In the genomic region with DNA sequence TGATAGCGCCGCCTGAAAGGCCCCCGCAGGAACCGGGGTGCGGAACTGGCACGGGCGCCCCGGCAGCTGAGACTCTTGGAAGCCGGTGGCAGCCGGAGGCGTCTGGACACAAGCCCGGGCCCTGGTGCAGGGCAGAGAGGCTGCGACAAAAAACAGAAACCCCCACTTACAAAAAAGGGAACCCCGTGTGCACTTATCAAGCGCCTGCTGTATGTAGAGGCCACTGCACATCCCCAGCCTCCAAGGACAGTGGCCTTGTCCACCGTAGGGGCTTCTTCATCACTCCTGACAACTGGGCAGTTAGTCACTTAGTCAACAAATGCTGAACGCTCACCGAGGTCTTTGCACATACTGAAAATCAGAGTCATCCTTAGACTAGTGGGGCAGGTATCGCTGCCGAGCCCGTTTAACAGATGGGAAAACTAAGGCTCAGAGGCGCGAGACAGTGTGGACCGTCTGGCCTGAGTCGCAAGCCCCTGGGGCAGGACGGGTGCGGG, we compare ENCODE assay signal across 9 mouse cellular contexts. TPM values are rescaled to one million over a fixed set of nuclear protein-coding genes. Genes with fewer than 3 reads are reported as not detected.
DNase-seq lines count a peak whose midpoint lies in the region; ATAC-seq lines count a peak whose summit lies in the region.
"Had no signal": no experiment of that assay in that cellular context is flagged by ENCODE, and none has a peak within 500 bp of the region (broad histone marks: within the 10 kb centered on the region; RNA-seq: fewer than 3 reads in every experiment).

No protein-coding gene starts in this region.

- no peak for ATAC-seq in lung, embryonic 15.5 days (ENCODE audit: borderline replicate concordance, extremely low read depth, low FRiP score, low TSS enrichment)
- no peak for ATAC-seq in hindbrain, embryonic 13.5 days (ENCODE audit: low FRiP score)
- ATAC-seq in midbrain, embryonic 13.5 days, result no peak

- H3K4me2 ChIP-seq in lung, embryonic 15.5 days, result peak overlapping the region; percentile 48; the same call in 1 of the 2 replicates
- peak overlapping the region; percentile 46; the same call in 1 of the 2 replicates for H3K4me2 ChIP-seq in hindbrain, embryonic 13.5 days
- 0 out of 2 replicates have a peak overlapping the region, but pooled peaks have one; percentile 1 for H3K4me2 ChIP-seq in midbrain, embryonic 13.5 days (replicated peaks)

- whole genome bisulfite sequencing in lung, embryonic 15.5 days, result 23% methylated on average over 25 of the region's 27 CpGs
- WGBS in hindbrain, embryonic 13.5 days, result 27% methylated on average over 27 of the region's 27 CpGs
- 30% methylated on average over 27 of the region's 27 CpGs for WGBS in midbrain, embryonic 13.5 days

- H3K4me3 ChIP-seq in lung, embryonic 15.5 days, result peak overlapping the region; percentile 25; the same call in 1 of the 2 replicates
- peak overlapping the region; percentile 22; the same call in 1 of the 2 replicates for H3K4me3 ChIP-seq in hindbrain, embryonic 13.5 days
- no peak overlapping the region; the same call in 1 of the 2 replicates for H3K4me3 ChIP-seq in midbrain, embryonic 13.5 days (replicated peaks)

- no peaks in the 10 kb centered on the region for H3K36me3 ChIP-seq in lung, embryonic 15.5 days
- no peaks in the 10 kb centered on the region for H3K36me3 ChIP-seq in hindbrain, embryonic 13.5 days
- H3K36me3 ChIP-seq in midbrain, embryonic 13.5 days, result no peaks in the 10 kb centered on the region

- peak; percentile 22 for DNase-seq in adrenal gland, postnatal 10 days
- no peak for DNase-seq in adrenal gland, postnatal 4 days (ENCODE audit: low spot score in 2 of 2)
- DNase-seq in lung, postnatal 25 days (ENCODE audit: low spot score), result no peak
- DNase-seq in spleen, adult 12 weeks (ENCODE audit: low spot score), result no peak
- DNase-seq in thymus, postnatal 0 days (ENCODE audit: low spot score), result no peak

- H3K9ac ChIP-seq in lung, embryonic 15.5 days, result no peak overlapping the region
- peak overlapping the region; percentile 49; the same call in 1 of the 2 replicates for H3K9ac ChIP-seq in hindbrain, embryonic 13.5 days
- H3K9ac ChIP-seq in midbrain, embryonic 13.5 days (replicated peaks), result no peak overlapping the region

- H3K27ac ChIP-seq in lung, embryonic 15.5 days, result no peak overlapping the region
- peak overlapping the region; percentile 55 for H3K27ac ChIP-seq in hindbrain, embryonic 13.5 days
- peak overlapping the region; percentile 68 for H3K27ac ChIP-seq in midbrain, embryonic 13.5 days

- H3K4me1 ChIP-seq in lung, embryonic 15.5 days, result peaks cover 32% of the 10 kb centered on the region
- H3K4me1 ChIP-seq in hindbrain, embryonic 13.5 days (replicated peaks), result peaks cover 64% of the 10 kb centered on the region
- H3K4me1 ChIP-seq in midbrain, embryonic 13.5 days (replicated peaks), result peaks cover 54% of the 10 kb centered on the region

- no peaks in the 10 kb centered on the region for H3K9me3 ChIP-seq in lung, embryonic 15.5 days
- H3K9me3 ChIP-seq in hindbrain, embryonic 13.5 days, result no peaks in the 10 kb centered on the region
- no peaks in the 10 kb centered on the region; the same call in 1 of the 2 replicates for H3K9me3 ChIP-seq in midbrain, embryonic 13.5 days

- peaks cover 71% of the 10 kb centered on the region for H3K27me3 ChIP-seq in lung, embryonic 15.5 days
- H3K27me3 ChIP-seq in hindbrain, embryonic 13.5 days, result peaks cover 55% of the 10 kb centered on the region
- peaks cover 46% of the 10 kb centered on the region for H3K27me3 ChIP-seq in midbrain, embryonic 13.5 days

RNA-seq across cellular contexts. Expression of a gene that starts 1.7 kb away (rescaled TPM):
- total RNA-seq in adrenal gland, postnatal 10 days (2021), result not detected
- not detected for total RNA-seq in adrenal gland, postnatal 4 days (2021)
- polyA plus RNA-seq in lung, embryonic 15.5 days (2015; fragmentation: Nextera tagmentation; extraction: Ambion mirVana), result not detected in 2 replicates
- polyA plus RNA-seq in hindbrain, embryonic 13.5 days (2015; fragmentation: Nextera tagmentation; extraction: Ambion mirVana), result not detected in 2 replicates
- 0.17 TPM in 1 of 2 replicates, not detected in the other for polyA plus RNA-seq in midbrain, embryonic 13.5 days (2015; fragmentation: Nextera tagmentation; extraction: Ambion mirVana)
- polyA plus RNA-seq in thymus, postnatal 0 days (2015; fragmentation: Nextera tagmentation; extraction: Ambion mirVana), result not detected in 2 replicates
- polyA plus RNA-seq: cortical plate, adult 2 months had no signal

RNA-seq across cellular contexts. Expression of a gene that starts 34.2 kb away (rescaled TPM):
- 100 to 1,000 TPM in 1 of 2 experiments, 10 to 100 TPM in 1; 77.1 to 106 TPM for total RNA-seq in adrenal gland, postnatal 10 days (2021)
- 100 to 1,000 TPM; 176 to 208 TPM for total RNA-seq in adrenal gland, postnatal 4 days (2021)
- polyA plus RNA-seq in lung, embryonic 15.5 days (2015; fragmentation: Nextera tagmentation; extraction: Ambion mirVana), result 73.4 and 77.9 TPM in 2 replicates
- 273 TPM in 2 replicates for polyA plus RNA-seq in hindbrain, embryonic 13.5 days (2015; fragmentation: Nextera tagmentation; extraction: Ambion mirVana)
- 278 and 317 TPM in 2 replicates for polyA plus RNA-seq in midbrain, embryonic 13.5 days (2015; fragmentation: Nextera tagmentation; extraction: Ambion mirVana)
- polyA plus RNA-seq in thymus, postnatal 0 days (2015; fragmentation: Nextera tagmentation; extraction: Ambion mirVana), result 24.2 and 29.9 TPM in 2 replicates

RNA-seq across cellular contexts. Expression of a gene that starts 43.7 kb away (rescaled TPM):
- total RNA-seq in adrenal gland, postnatal 10 days (2021), result under 1 TPM; 0.69 to 0.70 TPM
- 1 to 10 TPM; 1.4 to 1.9 TPM for total RNA-seq in adrenal gland, postnatal 4 days (2021)
- 2.4 and 4.5 TPM in 2 replicates for polyA plus RNA-seq in lung, embryonic 15.5 days (2015; fragmentation: Nextera tagmentation; extraction: Ambion mirVana)
- 1.2 and 1.8 TPM in 2 replicates for polyA plus RNA-seq in hindbrain, embryonic 13.5 days (2015; fragmentation: Nextera tagmentation; extraction: Ambion mirVana)
- 0.90 and 1.3 TPM in 2 replicates for polyA plus RNA-seq in midbrain, embryonic 13.5 days (2015; fragmentation: Nextera tagmentation; extraction: Ambion mirVana)
- 0.98 and 1.7 TPM in 2 replicates for polyA plus RNA-seq in thymus, postnatal 0 days (2015; fragmentation: Nextera tagmentation; extraction: Ambion mirVana)
